Mouse (Mus musculus) heart, embryonic 13.5 days (tissue): ENCODE results near the gene Cuzd1. TPM values are rescaled to one million over a fixed set of nuclear protein-coding genes. Genes with fewer than 3 reads are reported as not detected.
A peak's percentile ranks its signal among the peaks of the same experiment; 100 is the strongest.

Experiments used
- ATAC-seq: fragments of 200-750 bp; cut with Nextera tagmentation; 2 replicates; pipeline ENCODE4 v1.8.0; 2017; ENCODE audit warnings: moderate TSS enrichment; ENCODE audit not compliant: insufficient number of reproducible peaks, low FRiP score, low TSS enrichment; ENCODE audit errors: extremely low read depth
- H3K27ac ChIP-seq: fragments of 300-500 bp; sonication (generic); replicated peaks from 2 replicates; pipeline ENCODE4 v1.5.1; 2015; ENCODE audit warnings: moderate library complexity, mild to moderate bottlenecking, inconsistent platforms
- H3K27me3 ChIP-seq: fragments of 300-500 bp; sonication (generic); replicated peaks from 2 replicates; pipeline ENCODE4 v1.6.1; 2015; ENCODE audit warnings: mild to moderate bottlenecking, inconsistent platforms
- H3K36me3 ChIP-seq: fragments of 300-500 bp; sonication (generic); 2 replicates; pipeline ENCODE4 v1.6.1; 2015; ENCODE audit warnings: mild to moderate bottlenecking, inconsistent platforms
- H3K4me1 ChIP-seq: fragments of 300-500 bp; sonication (generic); 2 replicates; pipeline ENCODE4 v1.6.1; 2015; ENCODE audit warnings: inconsistent platforms
- H3K4me2 ChIP-seq: fragments of 300-500 bp; sonication (generic); 2 replicates; pipeline ENCODE4 v1.6.1; 2015; ENCODE audit warnings: inconsistent platforms, mild to moderate bottlenecking, moderate library complexity
- H3K4me3 ChIP-seq: fragments of 300-500 bp; sonication (generic); 2 replicates; pipeline ENCODE4 v1.5.1; 2015; ENCODE audit warnings: moderate library complexity, mild to moderate bottlenecking, inconsistent platforms
- H3K9ac ChIP-seq: fragments of 300-500 bp; sonication (generic); 2 replicates; pipeline ENCODE4 v1.6.1; 2015; ENCODE audit warnings: inconsistent platforms, mild to moderate bottlenecking, moderate library complexity
- H3K9me3 ChIP-seq: fragments of 300-500 bp; sonication (generic); 2 replicates; pipeline ENCODE4 v1.6.1; 2016; ENCODE audit warnings: inconsistent platforms
- WGBS: fragments of 180-500 bp; shearing (Covaris S2); methylation state at CpG from one replicate; pipeline ENCODE4 v1.1.7; 2015; ENCODE audit warnings: mixed read lengths; 5-methylcytosine and 5-hydroxymethylcytosine counted together
- polyA plus RNA-seq: library from polyadenylated mRNA; unstranded; fragments of >200 nt; fragmentation: Nextera tagmentation; extraction: Ambion mirVana; gene quantifications from 2 replicates; pipeline ENCODE4 v1.2.1, GENCODE M21; 2015

The Cuzd1 gene
- 0.74 TPM in 2 replicates for polyA plus RNA-seq

DNA sequence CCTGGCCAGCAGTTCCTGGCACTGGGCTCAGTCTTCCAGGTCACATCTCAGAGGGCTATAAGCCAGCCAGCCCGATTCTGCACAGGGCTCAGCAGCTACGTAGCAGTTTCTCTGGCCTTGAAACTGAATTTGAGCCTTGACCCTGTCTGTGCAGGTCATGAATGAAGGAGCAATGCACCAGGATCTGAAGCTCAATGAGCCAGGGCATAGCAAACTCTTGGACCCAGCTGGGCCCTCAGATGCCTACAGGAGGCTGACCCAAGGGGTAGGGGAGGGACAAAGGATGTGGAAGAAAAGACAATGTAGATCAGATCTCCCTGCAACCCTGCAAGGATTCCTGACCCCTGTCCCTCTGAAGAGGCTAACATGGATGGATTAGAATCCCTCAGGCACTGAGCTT, at the start of gene Cuzd1:
Gene Cuzd1 (minus strand): TSS at position 101 of the 400 bp plus-strand sequence.
- 74% methylated on average over 2 of the region's 2 CpGs for WGBS
- no peak within 1 kb of the TSS for H3K27ac ChIP-seq
- H3K9me3 ChIP-seq = no peaks in the 10 kb centered on the region
- H3K4me1 ChIP-seq = peaks cover 7% of the 10 kb centered on the region
- H3K27me3 ChIP-seq = no peaks in the 10 kb centered on the region
- H3K9ac ChIP-seq = no peak within 1 kb of the TSS
- H3K4me3 ChIP-seq = no peak within 1 kb of the TSS
- H3K36me3 ChIP-seq = no peaks in the 10 kb centered on the region
- no peak within 1 kb of the TSS for H3K4me2 ChIP-seq
- no peak for ATAC-seq

DNA sequence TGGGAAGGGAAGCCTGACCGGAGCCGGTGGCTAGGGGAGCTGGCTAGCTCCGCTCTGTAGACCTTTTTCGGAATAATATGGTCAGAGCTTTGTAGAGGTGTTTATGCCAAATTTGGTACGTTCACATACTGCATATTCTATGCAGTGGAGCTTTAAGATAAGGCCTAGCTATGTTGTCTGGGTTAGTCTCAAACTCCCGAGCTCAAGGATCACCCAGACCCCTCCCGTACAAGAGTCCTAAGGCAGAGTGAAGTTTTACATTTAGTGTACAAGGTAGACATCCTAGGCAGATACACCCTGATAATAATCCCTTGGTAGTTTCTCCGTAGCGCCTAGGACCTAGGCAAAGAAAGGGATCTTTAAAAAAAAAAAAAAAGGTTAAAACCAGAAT, 49.4 kb upstream of the Cuzd1 start:
- ATAC-seq = 0 out of 2 replicates have a peak, but pooled peaks have one; percentile 16
- H3K4me2 ChIP-seq = peak overlapping the region; percentile 79
- H3K9me3 ChIP-seq = no peaks in the 10 kb centered on the region
- H3K4me1 ChIP-seq = peaks cover 10% of the 10 kb centered on the region
- WGBS = 7% methylated on average over 9 of the region's 9 CpGs
- peak overlapping the region; percentile 99 for H3K27ac ChIP-seq
- peak overlapping the region; percentile 83 for H3K4me3 ChIP-seq
- H3K36me3 ChIP-seq = peaks cover 16% of the 10 kb centered on the region
- peak overlapping the region; percentile 96 for H3K9ac ChIP-seq
- H3K27me3 ChIP-seq = no peaks in the 10 kb centered on the region

DNA sequence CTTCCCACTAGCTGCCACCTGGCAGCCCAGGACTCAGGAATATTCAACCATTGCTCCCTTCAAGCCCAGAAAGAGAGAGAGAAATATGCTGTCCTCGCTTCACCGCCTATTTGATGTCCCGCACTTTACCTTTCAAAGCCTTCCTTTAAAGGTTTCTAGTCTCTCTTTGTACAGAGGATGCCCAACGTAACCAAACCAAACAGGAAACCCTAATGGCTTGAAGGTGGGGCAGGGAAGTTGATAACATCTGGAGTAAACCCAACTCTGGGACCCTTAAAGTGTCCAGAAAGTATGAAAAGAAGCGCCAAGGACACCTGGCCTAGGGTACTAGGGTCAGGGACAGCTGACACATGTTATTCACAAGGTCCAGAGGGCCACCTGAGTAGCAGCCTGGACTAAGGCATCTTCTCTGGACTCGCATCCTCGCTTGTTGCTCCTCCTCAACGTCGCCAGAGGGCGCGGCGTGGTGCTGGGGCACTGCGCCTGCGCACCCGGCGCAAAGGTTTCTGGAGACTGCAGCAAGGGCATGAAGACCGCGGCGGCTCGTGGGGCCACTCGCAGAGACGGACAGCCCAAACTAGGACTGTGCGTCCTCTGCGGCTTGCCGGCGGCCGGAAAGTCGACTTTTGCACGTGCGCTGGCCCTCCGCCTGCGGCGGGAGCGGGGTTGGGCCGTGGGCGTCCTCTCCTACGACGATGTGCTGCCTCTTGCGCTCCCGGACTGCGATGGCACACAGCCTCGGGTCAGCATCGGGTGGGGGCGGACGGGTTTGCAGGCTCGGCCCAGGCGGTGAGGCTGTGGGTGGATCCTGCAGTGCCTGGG, 48.8 kb upstream of the Cuzd1 start, which contains the start of gene Pstk:
Gene Pstk (plus strand): TSS at position 494 of the 822 bp plus-strand sequence.
- peak; percentile 87 for ATAC-seq
- Histone ChIP-seq H3K4me3 (peak within 1 kb of the TSS; percentile 83), H3K27me3 (no peaks in the 10 kb centered on the region), H3K9me3 (no peaks in the 10 kb centered on the region), H3K9ac (peak within 1 kb of the TSS; percentile 96), H3K36me3 (peaks cover 16% of the 10 kb centered on the region), H3K4me2 (peak within 1 kb of the TSS; percentile 79), H3K27ac (peak within 1 kb of the TSS; percentile 99), H3K4me1 (peaks cover 10% of the 10 kb centered on the region)
- 4% methylated on average over 47 of the region's 47 CpGs for WGBS

DNA sequence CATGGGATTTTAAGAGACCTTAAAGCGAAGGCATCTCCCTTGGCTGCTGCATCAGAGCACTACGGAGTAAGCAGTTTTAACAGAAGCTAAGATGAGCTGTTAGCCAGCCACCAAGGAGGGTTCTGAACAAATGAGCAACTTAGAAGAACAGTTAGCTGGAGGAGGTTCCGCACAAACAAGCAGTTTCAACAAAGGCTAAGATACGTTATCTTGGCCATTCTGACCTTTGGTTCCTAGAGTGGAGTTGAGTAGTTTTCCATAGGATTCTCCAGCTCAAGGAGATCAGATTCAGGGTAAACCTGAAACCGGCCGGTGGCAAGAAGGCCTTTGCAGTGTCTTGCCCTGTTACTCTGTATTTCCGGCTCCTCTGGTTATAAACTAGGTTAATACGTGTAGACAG, 42.0 kb upstream of the Cuzd1 start:
- no peak for ATAC-seq
- Histone ChIP-seq H3K9me3 (no peaks in the 10 kb centered on the region), H3K4me1 (peaks cover 21% of the 10 kb centered on the region), H3K4me2 (no peak overlapping the region), H3K27ac (no peak overlapping the region; the same call in 1 of the 2 replicates), H3K4me3 (no peak overlapping the region), H3K27me3 (no peaks in the 10 kb centered on the region), H3K9ac (no peak overlapping the region), H3K36me3 (peaks cover 14% of the 10 kb centered on the region)
- 81% methylated on average over 8 of the region's 8 CpGs for WGBS

DNA sequence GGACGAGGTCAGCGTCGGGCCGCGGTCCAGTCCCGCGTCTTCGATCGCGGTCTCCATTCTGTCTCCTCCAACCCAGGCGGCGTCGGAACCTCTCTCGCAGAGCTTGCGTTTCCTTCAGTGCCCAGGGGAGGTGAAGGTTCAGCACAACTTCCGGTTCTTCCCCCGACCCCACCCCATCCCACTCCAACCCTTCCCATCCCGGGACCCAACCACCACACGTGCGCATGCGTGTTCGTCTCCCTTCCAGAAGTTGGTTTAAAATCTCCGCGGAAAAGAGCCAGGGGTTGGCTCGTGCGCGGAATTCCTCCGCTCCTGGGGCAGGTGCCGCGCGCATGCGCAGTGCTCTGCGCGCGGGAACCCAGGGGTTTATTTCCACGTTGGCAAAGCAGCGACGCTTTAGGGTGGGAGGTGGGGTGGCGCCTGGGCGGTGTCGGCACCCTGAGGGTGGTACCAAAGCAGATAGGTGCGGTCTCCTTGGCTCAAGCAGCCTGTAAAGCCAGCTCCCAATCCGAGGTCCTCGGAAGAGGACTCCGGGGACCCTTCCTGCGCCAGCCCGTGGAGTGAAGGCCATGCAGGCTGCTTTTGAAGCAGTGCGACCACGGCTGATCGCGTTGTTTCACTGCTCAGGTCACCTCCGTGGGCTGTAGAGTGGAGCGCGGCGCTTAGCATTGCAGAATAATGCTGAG, 40.7 kb upstream of the Cuzd1 start, which contains the start of gene 2310057M21Rik:
Gene 2310057M21Rik (minus strand): TSS at position 145 of the 686 bp plus-strand sequence.
- Histone ChIP-seq H3K4me2 (peak within 1 kb of the TSS; percentile 85), H3K36me3 (peaks cover 28% of the 10 kb centered on the region), H3K9ac (peak within 1 kb of the TSS; percentile 96), H3K4me1 (peaks cover 21% of the 10 kb centered on the region), H3K27ac (peak within 1 kb of the TSS; percentile 98), H3K4me3 (peak within 1 kb of the TSS; percentile 80), H3K27me3 (no peaks in the 10 kb centered on the region), H3K9me3 (no peaks in the 10 kb centered on the region)
- ATAC-seq = peak; percentile 87
- under 1% methylated on average over 55 of the region's 55 CpGs for WGBS

DNA sequence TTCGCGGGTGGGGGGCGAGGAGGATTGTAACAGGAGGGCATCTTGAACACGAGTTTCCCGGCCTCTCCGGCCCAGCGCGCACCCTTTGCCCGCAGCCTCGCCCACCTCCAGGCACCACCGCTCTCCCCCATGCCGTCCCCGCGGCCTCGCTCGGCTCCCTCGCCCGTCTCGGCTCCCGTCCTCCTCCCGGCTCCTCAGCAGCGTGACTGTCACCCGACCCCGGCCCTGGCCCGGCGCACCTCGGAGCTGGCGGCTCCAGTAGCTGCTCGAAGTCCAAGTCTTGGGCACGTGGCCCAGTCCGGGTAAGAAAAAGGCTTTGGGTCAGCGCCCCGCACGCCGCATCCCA, 40.1 kb upstream of the Cuzd1 start:
- ATAC-seq = peak; percentile 66
- peak overlapping the region; percentile 98 for H3K27ac ChIP-seq
- no peaks in the 10 kb centered on the region for H3K27me3 ChIP-seq
- WGBS = 0% methylated on average over 35 of the region's 35 CpGs
- peaks cover 21% of the 10 kb centered on the region for H3K4me1 ChIP-seq
- peak overlapping the region; percentile 85 for H3K4me2 ChIP-seq
- H3K9ac ChIP-seq = peak overlapping the region; percentile 96
- H3K36me3 ChIP-seq = peaks cover 33% of the 10 kb centered on the region
- H3K4me3 ChIP-seq = peak overlapping the region; percentile 80
- H3K9me3 ChIP-seq = no peaks in the 10 kb centered on the region

DNA sequence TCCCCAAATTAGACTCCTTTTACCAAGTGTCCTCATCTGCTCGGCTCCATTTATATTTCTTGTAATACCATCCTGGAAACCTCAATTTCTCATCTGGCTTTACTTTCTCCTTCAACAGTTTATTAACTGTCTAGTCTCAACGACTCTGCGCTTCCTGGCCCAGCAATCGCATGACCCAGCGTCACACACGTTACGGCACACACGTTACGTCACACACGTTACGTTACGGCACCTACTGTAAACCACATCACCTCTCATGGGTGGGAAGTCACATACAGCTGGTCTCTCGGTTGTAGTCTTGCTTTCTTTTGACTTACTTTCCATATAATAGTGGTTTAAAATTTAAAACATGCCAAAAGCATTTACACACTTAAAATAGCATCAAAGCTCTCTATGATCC, 34.0 kb upstream of the Cuzd1 start:
- Histone ChIP-seq H3K9ac (no peak overlapping the region), H3K4me3 (no peak overlapping the region), H3K9me3 (no peaks in the 10 kb centered on the region), H3K4me1 (peaks cover 2% of the 10 kb centered on the region), H3K27me3 (no peaks in the 10 kb centered on the region), H3K4me2 (no peak overlapping the region), H3K27ac (no peak overlapping the region), H3K36me3 (peaks cover 82% of the 10 kb centered on the region)
- 94% methylated on average over 13 of the region's 13 CpGs for WGBS
- ATAC-seq = no peak

DNA sequence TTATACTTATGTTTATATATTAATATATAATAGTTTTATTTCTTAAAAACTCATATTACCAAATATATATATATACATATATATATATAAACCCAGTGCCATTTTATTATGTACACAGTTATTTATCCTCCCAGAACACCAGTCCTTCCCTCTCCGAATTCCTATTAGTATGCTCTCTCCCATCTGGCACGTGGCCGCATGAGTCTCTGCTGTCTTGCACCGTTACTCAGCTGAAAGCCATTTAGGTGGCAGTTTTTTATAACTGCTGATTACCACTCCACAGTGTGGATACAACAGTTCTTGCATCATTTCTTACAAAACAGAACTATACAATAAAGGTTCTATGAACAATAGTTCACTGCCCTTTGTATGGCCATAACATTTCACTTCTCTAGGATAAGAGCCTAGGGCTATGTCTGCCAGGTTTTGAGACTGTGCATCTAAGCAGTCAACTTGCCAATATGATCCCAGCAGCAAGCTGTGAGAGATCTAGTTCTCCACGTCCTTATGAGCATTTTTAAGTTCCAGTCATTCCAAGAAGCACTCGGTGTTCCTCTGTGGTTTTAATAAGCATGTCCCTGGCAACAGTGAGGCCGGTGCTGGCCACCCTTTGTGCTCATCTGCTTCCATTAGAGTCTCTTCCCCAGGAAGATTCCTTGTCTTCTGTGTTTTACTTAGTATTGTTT, 23.9 kb upstream of the Cuzd1 start:
- Histone ChIP-seq H3K4me1 (no peaks in the 10 kb centered on the region), H3K9me3 (no peaks in the 10 kb centered on the region), H3K4me3 (no peak overlapping the region), H3K27me3 (no peaks in the 10 kb centered on the region), H3K9ac (no peak overlapping the region), H3K36me3 (peaks cover 94% of the 10 kb centered on the region), H3K27ac (no peak overlapping the region), H3K4me2 (no peak overlapping the region)
- ATAC-seq = no peak
- WGBS = 86% methylated on average over 7 of the region's 7 CpGs

DNA sequence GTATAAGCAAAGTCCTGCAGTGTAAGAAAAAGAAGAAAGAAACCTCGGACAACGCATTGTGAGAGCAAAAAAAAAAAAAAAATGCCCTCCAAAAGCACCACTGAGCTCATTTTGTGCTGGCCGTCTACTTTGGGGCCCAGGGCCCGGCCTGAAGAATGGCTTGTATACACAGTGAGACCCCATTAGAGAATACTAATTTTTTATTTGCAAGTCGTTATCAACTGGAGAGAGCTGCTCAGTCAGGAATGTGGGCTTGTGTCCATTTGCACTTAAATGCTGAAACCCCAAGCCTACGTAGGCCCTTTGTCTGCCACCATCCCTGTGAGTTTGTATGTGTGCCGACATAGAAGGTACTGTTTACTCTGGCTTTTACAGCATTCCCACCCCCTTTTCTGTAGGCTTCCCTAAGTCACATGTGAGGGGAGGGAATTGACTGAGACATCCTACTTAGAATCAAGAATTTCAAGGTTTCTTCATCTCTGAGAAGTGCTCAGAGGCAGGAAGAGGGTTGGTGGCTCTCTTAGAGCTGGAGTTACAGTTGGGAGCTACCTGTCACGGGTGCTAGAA, 15.5 kb upstream of the Cuzd1 start:
- Histone ChIP-seq H3K4me3 (no peak overlapping the region), H3K36me3 (peaks cover 37% of the 10 kb centered on the region), H3K27me3 (no peaks in the 10 kb centered on the region), H3K4me1 (no peaks in the 10 kb centered on the region), H3K9ac (no peak overlapping the region), H3K27ac (no peak overlapping the region), H3K4me2 (no peak overlapping the region), H3K9me3 (no peaks in the 10 kb centered on the region)
- 71% methylated on average over 8 of the region's 8 CpGs for WGBS
- ATAC-seq = no peak

DNA sequence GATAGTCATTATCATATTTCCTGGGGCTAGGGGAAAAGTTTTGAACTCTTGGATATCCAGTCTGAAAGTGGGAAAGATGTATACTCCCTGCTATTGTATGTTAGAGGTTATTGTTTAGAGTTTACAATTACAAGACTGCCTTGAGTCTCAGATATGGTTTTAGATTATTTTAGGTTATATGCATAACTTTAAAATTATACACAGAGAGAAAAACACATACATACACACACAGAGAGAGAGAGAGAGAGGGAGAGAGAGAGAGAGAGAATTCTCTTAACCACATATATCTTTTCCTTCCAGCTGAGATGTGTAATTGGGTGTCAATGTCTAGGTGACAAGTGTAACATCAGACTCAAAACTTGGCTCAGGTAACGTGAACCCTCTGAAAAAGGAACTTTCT, 11.5 kb upstream of the Cuzd1 start, which contains the start of gene Fam24a:
Gene Fam24a (plus strand): TSS at position 301 of the 400 bp plus-strand sequence.
- no peak for ATAC-seq
- Histone ChIP-seq H3K9ac (no peak within 1 kb of the TSS), H3K4me2 (no peak within 1 kb of the TSS), H3K4me1 (no peaks in the 10 kb centered on the region), H3K4me3 (no peak within 1 kb of the TSS), H3K9me3 (no peaks in the 10 kb centered on the region), H3K36me3 (peaks cover 4% of the 10 kb centered on the region; the same call in 1 of the 2 replicates), H3K27me3 (no peaks in the 10 kb centered on the region), H3K27ac (no peak within 1 kb of the TSS)
- 53% methylated on average over 1 of the region's 1 CpGs for WGBS

DNA sequence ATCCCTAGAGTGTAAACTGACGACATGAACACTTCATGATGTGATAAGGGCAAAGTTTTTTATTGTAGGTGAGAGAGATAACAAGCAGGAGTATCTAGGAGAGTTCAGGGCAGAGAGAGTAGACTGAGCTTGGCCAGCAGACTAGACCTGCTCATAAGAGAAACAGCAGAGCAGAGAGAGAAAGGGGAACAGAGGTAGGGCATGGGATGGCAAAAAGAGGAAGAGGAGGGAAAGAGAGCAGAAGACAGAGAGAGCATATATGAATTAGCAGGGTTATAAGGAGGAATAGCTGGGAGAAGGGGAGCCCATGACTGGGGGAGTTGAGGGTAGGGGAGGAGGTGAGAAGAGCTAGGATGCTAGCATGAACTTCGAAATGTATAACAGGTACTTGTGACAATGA, 9.6 kb upstream of the Cuzd1 start:
- Histone ChIP-seq H3K4me2 (no peak overlapping the region), H3K27me3 (no peaks in the 10 kb centered on the region), H3K36me3 (no peaks in the 10 kb centered on the region), H3K27ac (no peak overlapping the region), H3K4me1 (no peaks in the 10 kb centered on the region), H3K9me3 (no peaks in the 10 kb centered on the region), H3K4me3 (no peak overlapping the region), H3K9ac (no peak overlapping the region)
- no peak for ATAC-seq
- 48% methylated on average over 2 of the region's 2 CpGs for WGBS
